Mouse (Mus musculus) olfactory bulb, adult 2 months (tissue): ENCODE results near the gene Tmem131l.

ENCODE experiments used
- CTCF ChIP-seq: fragments of 200-500 bp; IDR thresholded peaks from 2 replicates; pipeline ENCODE4 v1.5.1; 2012; ENCODE audit warnings: low read depth, mild to moderate bottlenecking, low read length, moderate library complexity; ENCODE audit not compliant: insufficient read depth
- POLR2A ChIP-seq: fragments of 200-500 bp; IDR thresholded peaks from 2 replicates; pipeline ENCODE4 v1.6.1; 2012; ENCODE audit warnings: mild to moderate bottlenecking, low read depth, low read length, moderate library complexity; ENCODE audit not compliant: insufficient read depth

GRCm38 (mm10) chr3:84038981-84039645 is 862 bp downstream of the Tmem131l start:
- no peak for TF ChIP-seq CTCF
- TF ChIP-seq POLR2A = no peak
